Mouse (Mus musculus) small intestine, adult 2 months (tissue): Measurements from ENCODE around the gene Tceanc. TPM values are rescaled to one million over a fixed set of nuclear protein-coding genes. Genes with fewer than 3 reads are reported as not detected.

ENCODE experiments used
- H3K27ac ChIP-seq: fragments of 200-500 bp; 2 replicates; pipeline ENCODE4 v1.5.1; 2012; ENCODE audit warnings: low read depth, low read length, control low read depth, inconsistent platforms; ENCODE audit not compliant: insufficient read depth
- H3K27me3 ChIP-seq: fragments of 200-500 bp; 2 replicates; pipeline ENCODE4 v1.6.1; 2012; ENCODE audit warnings: mild to moderate bottlenecking, moderate library complexity, low read length, inconsistent platforms; ENCODE audit not compliant: control insufficient read depth, insufficient read depth
- H3K36me3 ChIP-seq: fragments of 200-500 bp; 2 replicates; pipeline ENCODE4 v1.6.1; 2012; ENCODE audit warnings: mild to moderate bottlenecking, low read length, control low read depth, inconsistent platforms; ENCODE audit not compliant: control insufficient read depth, insufficient read depth
- H3K4me1 ChIP-seq: fragments of 200-500 bp; 2 replicates; pipeline ENCODE4 v1.6.1; 2012; ENCODE audit warnings: low read length, inconsistent platforms, mixed read lengths; ENCODE audit not compliant: control insufficient read depth, insufficient read depth, insufficient read length
- H3K4me3 ChIP-seq: fragments of 200-500 bp; 2 replicates; pipeline ENCODE4 v1.5.1; 2012; ENCODE audit warnings: low read depth, mild to moderate bottlenecking, control low read depth, inconsistent platforms, low read length, moderate library complexity
- CTCF ChIP-seq: fragments of 200-500 bp; IDR thresholded peaks from 2 replicates; pipeline ENCODE4 v1.5.1; 2012; ENCODE audit warnings: low read depth, mild to moderate bottlenecking, control low read depth, inconsistent platforms, low read length, moderate library complexity, mixed read lengths; ENCODE audit not compliant: insufficient replicate concordance, insufficient read length; ENCODE audit errors: extremely low read depth
- POLR2A ChIP-seq: fragments of 200-500 bp; IDR thresholded peaks from 2 replicates; pipeline ENCODE4 v1.6.1; 2012; ENCODE audit warnings: low read depth, mild to moderate bottlenecking, control low read depth, inconsistent platforms, low read length, moderate library complexity
- WGBS: fragments of 180-500 bp; shearing (Covaris S2); methylation state at CpG from one replicate; pipeline ENCODE4 v1.1.7; 2018; 5-methylcytosine and 5-hydroxymethylcytosine counted together
- polyA plus RNA-seq: library from polyadenylated mRNA; depleted of rRNA; stranded (reverse); fragments of >200 nt; gene quantifications from 2 replicates; pipeline ENCODE4 v1.2.3, GENCODE M21; 2012; rRNA removed

Tceanc gene
- 0.14 and 0.23 TPM in 2 replicates for polyA plus RNA-seq

DNA sequence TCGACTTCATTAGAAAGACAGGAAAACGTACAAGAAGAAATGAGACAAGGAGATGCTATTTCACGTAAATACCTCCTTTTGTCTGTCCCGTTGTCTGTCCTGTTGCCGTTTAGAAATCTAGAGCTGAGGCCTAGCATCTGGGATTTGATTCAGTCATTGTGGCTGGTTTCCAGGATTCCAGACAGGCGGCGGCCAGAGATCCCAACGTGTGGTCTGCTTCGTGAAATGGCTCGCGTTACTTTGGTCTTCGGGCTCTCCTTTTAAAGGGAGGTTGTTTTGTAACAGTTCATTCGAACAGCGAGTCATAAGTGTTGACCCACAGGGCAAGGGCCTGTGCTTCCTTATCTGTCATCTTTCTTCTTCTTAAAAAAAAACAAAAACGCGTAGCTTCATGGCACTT lies at the start of gene Tceanc:
Gene Tceanc (minus strand): TSS at position 223 of the 400 bp plus-strand sequence.
- TF ChIP-seq POLR2A: no peak
- TF ChIP-seq CTCF: no peak
- Histone ChIP-seq H3K27ac (no peak within 1 kb of the TSS), H3K4me3 (no peak within 1 kb of the TSS), H3K36me3 (no peaks in the 10 kb centered on the region), H3K27me3 (no peaks in the 10 kb centered on the region), H3K4me1 (no peaks in the 10 kb centered on the region)
- 74% methylated on average over 16 of the region's 16 CpGs for WGBS

DNA sequence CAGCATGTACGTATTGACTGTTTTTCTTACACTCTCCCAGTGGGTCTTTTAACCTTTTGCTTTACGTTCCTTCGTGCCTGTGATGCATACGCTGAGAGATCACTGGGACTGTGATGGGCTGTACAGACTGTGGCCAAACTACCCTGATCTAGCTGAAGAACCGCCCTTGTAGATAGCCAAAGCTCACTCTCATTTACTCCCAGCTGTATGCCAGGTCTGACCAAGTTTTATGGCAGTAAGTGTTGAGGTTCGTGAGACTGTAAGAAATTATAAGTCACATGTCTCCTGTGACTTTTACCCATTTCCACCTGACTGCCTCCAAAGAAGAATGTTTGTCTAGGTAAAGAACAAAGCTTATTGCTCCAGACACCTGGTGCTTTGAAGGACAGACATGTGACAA lies 47.6 kb upstream of the Tceanc start:
- no peak overlapping the region for H3K27ac ChIP-seq
- WGBS: 52% methylated on average over 6 of the region's 6 CpGs
- H3K27me3 ChIP-seq: no peaks in the 10 kb centered on the region
- no peak for TF ChIP-seq POLR2A
- no peak for TF ChIP-seq CTCF
- no peaks in the 10 kb centered on the region for H3K36me3 ChIP-seq
- no peaks in the 10 kb centered on the region; the same call in 1 of the 2 replicates for H3K4me1 ChIP-seq
- no peak overlapping the region for H3K4me3 ChIP-seq

DNA sequence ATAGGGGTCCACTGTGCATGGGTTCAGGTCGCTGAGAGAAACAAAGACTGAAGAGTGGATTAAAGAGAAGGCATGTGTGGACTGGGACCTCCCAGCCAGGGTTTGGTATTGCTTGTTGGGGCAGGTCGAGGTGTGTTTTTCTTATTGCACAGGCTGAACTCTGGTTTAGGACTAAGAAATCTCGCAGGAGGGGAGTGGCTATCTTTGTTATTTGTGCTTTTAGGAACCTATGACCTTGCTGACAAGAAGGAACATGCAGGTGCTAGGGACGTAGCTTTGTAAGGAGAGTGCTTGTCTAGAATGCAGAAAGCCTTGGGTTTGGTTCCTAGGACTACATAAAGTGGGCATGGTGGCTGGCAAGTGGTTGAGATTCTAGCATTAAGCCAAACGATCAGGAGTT lies 47.0 kb upstream of the Tceanc start:
- Histone ChIP-seq H3K27ac (no peak overlapping the region), H3K4me3 (no peak overlapping the region), H3K27me3 (no peaks in the 10 kb centered on the region), H3K4me1 (no peaks in the 10 kb centered on the region; the same call in 1 of the 2 replicates), H3K36me3 (no peaks in the 10 kb centered on the region)
- TF ChIP-seq POLR2A (no peak), CTCF (no peak)
- WGBS: 31% methylated on average over 5 of the region's 5 CpGs

DNA sequence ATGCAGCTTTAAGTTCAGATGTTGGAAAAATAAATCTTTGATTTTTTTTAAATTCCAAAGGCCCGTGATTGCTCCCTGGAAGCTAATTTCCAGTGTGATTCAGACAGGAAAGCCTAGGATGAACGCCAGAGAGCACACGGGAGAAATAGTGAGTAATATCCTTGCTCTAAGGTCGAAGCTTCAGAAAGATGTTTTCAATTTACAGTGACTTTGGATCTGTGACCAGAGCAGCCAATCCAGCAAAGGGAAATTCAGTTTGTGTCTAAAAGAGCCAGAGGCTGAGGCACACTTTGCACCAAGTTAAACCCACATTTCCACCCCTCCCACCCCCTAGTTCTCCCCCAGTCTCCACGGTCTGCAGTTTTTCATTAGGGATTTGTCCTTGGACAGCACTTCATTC lies 46.5 kb upstream of the Tceanc start:
- no peaks in the 10 kb centered on the region; the same call in 1 of the 2 replicates for H3K4me1 ChIP-seq
- TF ChIP-seq CTCF (no peak), POLR2A (no peak)
- no peaks in the 10 kb centered on the region for H3K36me3 ChIP-seq
- 29% methylated on average over 5 of the region's 5 CpGs for WGBS
- no peak overlapping the region for H3K27ac ChIP-seq
- H3K27me3 ChIP-seq: no peaks in the 10 kb centered on the region
- H3K4me3 ChIP-seq: no peak overlapping the region

DNA sequence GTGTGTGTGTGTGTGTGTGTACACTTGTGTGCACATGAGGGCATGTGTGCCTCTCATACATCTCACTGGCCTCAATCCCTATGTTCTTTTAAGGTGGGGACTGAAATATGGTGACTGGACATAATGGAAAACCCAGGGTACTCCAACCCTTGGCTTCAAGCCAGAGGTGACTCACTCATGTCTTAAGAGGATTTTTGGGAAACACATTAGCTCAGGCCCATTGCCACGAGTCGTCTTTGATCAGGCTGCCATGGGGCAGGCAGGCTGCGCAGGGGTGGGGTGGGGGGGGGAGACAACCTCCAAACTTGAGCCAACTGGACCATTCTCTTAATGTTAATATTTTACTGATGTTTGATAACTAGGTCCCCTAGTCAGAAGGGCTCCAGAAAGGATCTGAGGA lies 41.0 kb upstream of the Tceanc start:
- TF ChIP-seq CTCF: no peak
- no peak for TF ChIP-seq POLR2A
- Histone ChIP-seq H3K36me3 (no peaks in the 10 kb centered on the region), H3K27me3 (no peaks in the 10 kb centered on the region), H3K4me3 (no peak overlapping the region), H3K27ac (no peak overlapping the region), H3K4me1 (no peaks in the 10 kb centered on the region)
- 39% methylated on average over 3 of the region's 3 CpGs for WGBS

DNA sequence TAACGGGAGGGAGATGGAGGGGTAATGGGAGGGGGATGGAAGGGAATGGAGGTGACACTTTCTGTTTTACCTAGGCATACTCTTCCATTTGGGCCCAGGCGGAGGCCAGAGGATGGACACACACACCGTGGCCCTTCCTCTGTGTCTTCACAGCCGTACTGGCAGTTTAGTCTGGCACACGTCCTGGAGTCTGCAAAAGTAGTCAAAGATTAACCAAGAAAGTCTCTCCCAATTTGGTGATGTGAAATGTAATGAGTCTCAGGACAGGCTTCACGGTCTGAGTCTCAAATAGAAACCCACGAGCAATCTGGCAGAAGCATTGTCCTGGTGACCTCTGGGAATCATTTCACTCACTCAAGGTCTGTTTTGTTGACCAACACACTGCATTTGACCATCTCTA lies 34.0 kb upstream of the Tceanc start:
- TF ChIP-seq POLR2A: no peak
- TF ChIP-seq CTCF: no peak
- Histone ChIP-seq H3K27me3 (no peaks in the 10 kb centered on the region), H3K36me3 (no peaks in the 10 kb centered on the region), H3K4me3 (no peak overlapping the region), H3K27ac (no peak overlapping the region), H3K4me1 (peaks cover 2% of the 10 kb centered on the region; the same call in 1 of the 2 replicates)
- 49% methylated on average over 7 of the region's 7 CpGs for WGBS

DNA sequence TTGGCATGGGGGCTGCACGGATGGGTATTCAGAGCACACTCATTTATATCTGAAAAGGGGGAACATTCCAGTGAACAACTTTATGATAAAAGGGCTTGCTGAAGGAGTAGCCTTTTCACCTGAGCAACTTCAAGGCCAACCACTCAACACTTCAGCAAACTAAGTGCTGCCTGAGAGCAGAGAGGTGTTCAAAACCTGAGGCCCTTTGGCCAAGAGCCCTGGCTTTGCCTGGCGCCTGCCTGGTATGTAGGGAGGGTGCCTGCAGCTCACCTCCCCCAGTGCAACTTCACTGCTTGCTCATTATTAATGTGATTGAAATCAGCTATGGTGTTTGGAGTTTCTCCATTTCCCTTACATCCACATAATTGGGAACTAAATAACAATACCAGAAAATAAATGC lies 28.1 kb upstream of the Tceanc start:
- no peak overlapping the region for H3K27ac ChIP-seq
- no peak overlapping the region for H3K4me3 ChIP-seq
- no peaks in the 10 kb centered on the region for H3K36me3 ChIP-seq
- WGBS: 90% methylated on average over 2 of the region's 2 CpGs
- TF ChIP-seq POLR2A (no peak), CTCF (no peak)
- H3K27me3 ChIP-seq: no peaks in the 10 kb centered on the region
- H3K4me1 ChIP-seq: peaks cover 2% of the 10 kb centered on the region; the same call in 1 of the 2 replicates
